Mouse (Mus musculus) limb, embryonic 10.5 days (tissue): ENCODE data around the gene Sec31a. TPM values are rescaled to one million over a fixed set of nuclear protein-coding genes. Genes with fewer than 3 reads are reported as not detected.

Experiments used
- DNase-seq: peaks from one replicate; pipeline ENCODE4 v3.0.0-alpha.2; 2017; ENCODE audit warnings: low spot score
- H3K27ac ChIP-seq: fragments of 300-500 bp; sonication (generic); 2 replicates; pipeline ENCODE4 v1.5.1; 2016; ENCODE audit warnings: mild to moderate bottlenecking
- H3K27me3 ChIP-seq: fragments of 300-500 bp; sonication (generic); 2 replicates; pipeline ENCODE4 v1.6.1; 2016; ENCODE audit warnings: low read depth, mild to moderate bottlenecking; ENCODE audit not compliant: poor library complexity, severe bottlenecking
- H3K36me3 ChIP-seq: fragments of 300-500 bp; sonication (generic); 2 replicates; pipeline ENCODE4 v1.6.1; 2016; ENCODE audit warnings: mild to moderate bottlenecking, moderate library complexity
- H3K4me1 ChIP-seq: fragments of 300-500 bp; sonication (generic); 2 replicates; pipeline ENCODE4 v1.6.1; 2016
- H3K4me3 ChIP-seq: fragments of 300-500 bp; sonication (generic); 2 replicates; pipeline ENCODE4 v1.5.1; 2016; ENCODE audit warnings: mild to moderate bottlenecking, moderate library complexity
- H3K9me3 ChIP-seq: fragments of 300-500 bp; sonication (generic); replicated peaks from 2 replicates; pipeline ENCODE4 v1.6.1; 2016; ENCODE audit warnings: mild to moderate bottlenecking
- WGBS: fragments of 180-500 bp; shearing (Covaris S2); methylation state at CpG from one replicate; pipeline ENCODE4 v1.1.7; 2016; 5-methylcytosine and 5-hydroxymethylcytosine counted together
- polyA plus RNA-seq: library from polyadenylated mRNA; unstranded; fragments of >200 nt; fragmentation: Nextera tagmentation; extraction: Ambion mirVana; gene quantifications from 2 replicates; pipeline ENCODE4 v1.2.1, GENCODE M21; 2016

Sec31a gene
- polyA plus RNA-seq, 1 experiment from 2014 or later = 131 TPM

GRCm38 (mm10) chr5:100367051-100367450 is 49.0 kb downstream of the Sec31a start:
- Histone ChIP-seq H3K27me3 (no peaks in the 10 kb centered on the region), H3K4me3 (no peak overlapping the region), H3K4me1 (no peaks in the 10 kb centered on the region), H3K9me3 (no peaks in the 10 kb centered on the region), H3K27ac (no peak overlapping the region), H3K36me3 (peaks cover 92% of the 10 kb centered on the region)
- no peak for DNase-seq
- WGBS = 95% methylated on average over 2 of the region's 2 CpGs

- no peak for DNase-seq
- 90% methylated on average over 6 of the region's 6 CpGs for WGBS
- peaks cover 53% of the 10 kb centered on the region for H3K36me3 ChIP-seq
- H3K4me1 ChIP-seq = peaks cover 25% of the 10 kb centered on the region
- no peaks in the 10 kb centered on the region for H3K9me3 ChIP-seq
- H3K4me3 ChIP-seq = no peak overlapping the region
- no peaks in the 10 kb centered on the region for H3K27me3 ChIP-seq
- no peak overlapping the region for H3K27ac ChIP-seq
Observed at GRCm38 (mm10) chr5:100360296-100360695, 55.7 kb downstream of the Sec31a start.

DNA sequence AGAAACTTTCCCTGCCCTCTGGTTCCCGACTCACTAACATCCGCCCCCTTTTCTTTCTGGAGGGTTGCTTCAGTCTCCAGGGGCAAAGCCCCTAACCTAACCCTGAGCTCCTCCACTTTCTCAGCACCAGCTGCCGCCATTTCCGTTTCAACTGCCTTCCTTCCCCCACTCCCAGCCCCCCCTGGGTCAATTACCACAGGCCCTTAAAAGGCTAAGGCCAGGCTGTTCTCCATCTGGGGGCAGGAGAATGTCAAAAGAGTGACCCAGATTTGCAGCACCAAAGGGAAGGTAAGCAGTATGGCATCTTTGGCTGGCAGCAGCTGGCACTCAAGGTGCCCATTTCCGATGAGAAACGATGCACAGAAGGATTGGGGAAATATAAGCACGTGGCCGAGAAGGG is 57.7 kb downstream of the Sec31a start:
- H3K9me3 ChIP-seq = no peaks in the 10 kb centered on the region
- H3K4me1 ChIP-seq = peaks cover 25% of the 10 kb centered on the region
- WGBS = 44% methylated on average over 8 of the region's 8 CpGs
- H3K27me3 ChIP-seq = no peaks in the 10 kb centered on the region
- peak; percentile 56 for DNase-seq
- peak overlapping the region; percentile 73 for H3K27ac ChIP-seq
- peaks cover 33% of the 10 kb centered on the region for H3K36me3 ChIP-seq
- H3K4me3 ChIP-seq = peak overlapping the region; percentile 17

- no peak for DNase-seq
- no peaks in the 10 kb centered on the region for H3K27me3 ChIP-seq
- H3K9me3 ChIP-seq = no peaks in the 10 kb centered on the region
- H3K4me3 ChIP-seq = no peak overlapping the region
- 93% methylated on average over 20 of the region's 20 CpGs for WGBS
- no peak overlapping the region for H3K27ac ChIP-seq
- H3K4me1 ChIP-seq = peaks cover 31% of the 10 kb centered on the region
- no peaks in the 10 kb centered on the region for H3K36me3 ChIP-seq
Observed at GRCm38 (mm10) chr5:100354644-100355043, 61.4 kb downstream of the Sec31a start.

DNA sequence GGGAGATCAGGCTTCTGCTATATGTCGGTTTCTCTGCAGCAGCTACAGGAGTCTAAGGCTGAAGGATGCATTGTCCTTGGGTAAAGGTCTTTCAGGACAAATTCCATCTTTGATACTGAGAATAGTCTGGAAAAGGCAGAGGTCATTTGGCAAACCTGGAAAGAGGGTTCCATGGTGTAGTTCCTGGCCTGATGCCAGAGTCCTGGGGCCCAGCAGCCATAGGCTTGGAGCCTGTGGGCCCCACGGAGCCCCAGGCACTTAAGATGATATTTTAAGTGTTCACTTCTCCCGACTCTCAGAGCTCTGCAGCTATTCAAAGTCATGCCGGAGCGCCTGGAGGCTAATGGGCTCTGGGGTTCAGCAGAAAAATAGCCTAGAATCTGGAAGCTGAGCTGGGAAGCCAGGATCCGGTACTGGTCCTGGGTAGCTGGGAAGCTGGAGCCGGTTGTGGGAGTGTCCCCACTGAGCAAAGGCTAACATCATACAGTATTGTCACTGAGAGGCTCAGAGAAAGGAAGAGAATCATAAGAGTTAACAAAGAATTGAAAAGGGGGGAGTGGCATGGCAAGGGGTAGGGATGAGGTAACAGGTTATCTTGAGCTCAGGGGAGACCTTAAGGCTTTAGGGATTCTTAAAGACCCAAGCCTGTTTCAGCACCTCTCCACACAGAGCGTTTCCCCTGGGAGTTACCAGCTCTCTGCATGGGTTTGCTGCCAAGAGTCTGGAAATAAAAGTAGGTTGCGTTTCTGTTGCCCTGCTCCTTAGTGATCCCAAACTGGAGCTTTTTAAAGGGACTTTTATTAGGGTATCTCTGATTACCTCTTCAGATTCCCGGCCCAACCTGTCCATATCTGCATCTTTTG is 62.8 kb downstream of the Sec31a start:
- peaks cover 20% of the 10 kb centered on the region for H3K4me1 ChIP-seq
- WGBS = 80% methylated on average over 10 of the region's 10 CpGs
- DNase-seq = no peak
- H3K27ac ChIP-seq = no peak overlapping the region
- H3K36me3 ChIP-seq = no peaks in the 10 kb centered on the region
- H3K27me3 ChIP-seq = no peaks in the 10 kb centered on the region
- no peak overlapping the region for H3K4me3 ChIP-seq
- H3K9me3 ChIP-seq = no peaks in the 10 kb centered on the region

GRCm38 (mm10) chr5:100350907-100351456 is 65.1 kb downstream of the Sec31a start:
- Histone ChIP-seq H3K4me1 (peaks cover 7% of the 10 kb centered on the region; the same call in 1 of the 2 replicates), H3K27ac (no peak overlapping the region), H3K9me3 (no peaks in the 10 kb centered on the region), H3K27me3 (no peaks in the 10 kb centered on the region), H3K4me3 (no peak overlapping the region), H3K36me3 (no peaks in the 10 kb centered on the region)
- DNase-seq = no peak
- 95% methylated on average over 8 of the region's 8 CpGs for WGBS

DNA sequence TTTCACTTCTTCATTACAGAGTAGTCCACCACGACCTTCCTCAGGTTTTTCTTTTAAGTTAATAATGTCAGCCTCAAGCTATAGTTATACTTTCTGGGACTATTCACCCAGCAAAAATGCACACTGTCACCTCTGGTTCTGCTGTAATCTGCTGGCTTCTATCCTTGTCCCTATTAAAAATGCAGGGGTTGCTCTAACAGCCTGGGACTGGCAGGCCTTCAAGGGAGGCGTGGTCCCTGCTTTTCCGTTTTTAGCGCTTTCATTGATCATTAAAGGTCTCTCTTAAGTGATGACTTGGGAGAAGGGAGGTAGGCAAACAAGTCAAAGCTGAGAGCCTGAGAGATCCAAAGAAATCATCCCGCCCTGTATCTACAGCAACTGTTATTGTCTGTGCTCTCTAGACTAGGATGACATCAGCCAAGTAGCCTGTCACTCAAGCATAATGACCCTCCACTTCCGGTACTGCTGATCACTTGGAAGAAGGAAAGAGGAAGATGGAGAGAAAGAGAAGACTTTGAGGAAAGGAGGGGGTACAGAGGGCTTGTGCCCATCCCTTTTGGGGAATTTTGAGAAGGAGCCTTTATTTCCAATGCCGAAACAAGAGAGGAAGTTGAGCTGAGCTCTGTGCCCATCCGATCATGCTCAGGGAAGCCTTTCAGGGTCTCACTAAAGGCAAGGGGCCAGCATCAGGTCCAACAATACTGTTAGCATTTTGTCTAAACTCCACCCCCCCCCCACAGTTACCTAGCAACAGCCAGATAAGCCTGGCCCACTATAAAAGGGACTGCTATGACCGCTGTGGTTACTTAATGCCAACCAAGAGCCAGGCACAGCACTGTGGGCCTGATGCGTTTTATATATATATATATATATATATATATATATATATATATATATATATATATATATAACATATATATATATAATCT is 66.5 kb downstream of the Sec31a start:
- DNase-seq = no peak
- H3K9me3 ChIP-seq = no peaks in the 10 kb centered on the region
- H3K27ac ChIP-seq = no peak overlapping the region
- WGBS = 82% methylated on average over 10 of the region's 10 CpGs
- peaks cover 7% of the 10 kb centered on the region; the same call in 1 of the 2 replicates for H3K4me1 ChIP-seq
- no peak overlapping the region for H3K4me3 ChIP-seq
- no peaks in the 10 kb centered on the region for H3K36me3 ChIP-seq
- H3K27me3 ChIP-seq = no peaks in the 10 kb centered on the region

DNA sequence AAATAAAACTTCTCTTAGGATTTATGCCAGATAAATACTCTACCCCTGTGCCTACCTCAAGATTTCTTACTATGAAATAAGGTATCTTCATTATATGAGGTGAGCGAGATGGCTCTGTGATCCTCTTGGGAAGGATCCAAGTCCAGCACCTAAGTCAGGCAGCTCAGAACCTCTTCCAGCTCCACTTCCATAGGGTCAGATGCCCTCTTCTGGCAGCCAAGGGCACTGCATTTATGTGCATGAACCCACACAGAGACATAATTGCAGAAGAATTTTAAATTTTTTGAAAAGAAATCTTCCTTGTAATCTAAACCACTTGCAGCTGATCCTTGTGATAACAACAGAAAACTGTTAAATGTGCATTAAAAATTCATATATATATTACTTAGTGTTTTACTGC is 70.9 kb downstream of the Sec31a start:
- H3K4me3 ChIP-seq = no peak overlapping the region
- WGBS = 88% methylated on average over 1 of the region's 1 CpGs
- no peaks in the 10 kb centered on the region for H3K9me3 ChIP-seq
- no peak for DNase-seq
- no peak overlapping the region for H3K27ac ChIP-seq
- 0 out of 2 replicates have a peak, but pooled peaks cover 5% of the 10 kb centered on the region for H3K4me1 ChIP-seq
- no peaks in the 10 kb centered on the region for H3K36me3 ChIP-seq
- H3K27me3 ChIP-seq = no peaks in the 10 kb centered on the region

DNA sequence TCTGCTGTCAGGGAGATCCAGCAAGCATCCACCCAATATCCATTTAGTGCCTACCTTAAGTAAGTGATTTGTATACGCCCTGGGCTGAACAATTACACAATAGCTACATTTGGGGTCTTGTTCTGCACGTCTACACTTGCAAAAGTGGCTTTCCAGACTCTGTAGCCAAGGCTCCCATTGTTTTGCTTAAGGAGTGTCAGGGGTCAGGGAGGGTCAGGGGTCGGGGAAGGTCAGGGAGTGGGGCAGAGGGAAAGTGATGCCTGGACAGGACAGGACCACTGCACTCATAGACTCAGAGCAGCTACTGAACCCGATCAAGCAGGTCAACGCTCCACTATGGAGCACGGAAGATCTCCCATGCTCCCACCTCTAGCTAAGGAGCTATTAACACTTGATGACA is 72.9 kb downstream of the Sec31a start:
- H3K9me3 ChIP-seq = no peaks in the 10 kb centered on the region
- DNase-seq = no peak
- WGBS = 58% methylated on average over 6 of the region's 6 CpGs
- H3K27ac ChIP-seq = no peak overlapping the region
- H3K27me3 ChIP-seq = no peaks in the 10 kb centered on the region
- H3K36me3 ChIP-seq = no peaks in the 10 kb centered on the region
- 0 out of 2 replicates have a peak, but pooled peaks cover 3% of the 10 kb centered on the region for H3K4me1 ChIP-seq
- H3K4me3 ChIP-seq = no peak overlapping the region

DNA sequence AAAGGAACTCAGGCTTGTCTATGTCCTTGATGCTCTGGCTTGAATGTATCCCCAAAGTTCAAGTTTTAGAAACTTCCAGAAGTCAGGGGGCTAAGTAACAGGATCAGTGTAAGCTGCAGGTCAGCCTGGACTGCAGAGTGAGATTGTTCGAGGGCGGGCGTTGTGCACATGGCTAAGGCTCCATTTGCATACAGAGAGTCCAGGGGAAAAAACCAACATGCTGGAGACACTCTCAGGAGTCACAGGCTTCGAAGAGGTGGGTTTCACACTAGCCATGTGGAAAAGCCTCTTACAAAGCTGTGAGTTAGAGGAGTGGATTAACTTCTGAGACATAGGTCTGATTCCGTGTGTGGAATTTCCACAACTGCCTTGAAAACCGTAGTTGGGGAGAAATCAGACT is 73.6 kb downstream of the Sec31a start:
- WGBS = 88% methylated on average over 6 of the region's 6 CpGs
- Histone ChIP-seq H3K36me3 (no peaks in the 10 kb centered on the region), H3K4me1 (0 out of 2 replicates have a peak, but pooled peaks cover 3% of the 10 kb centered on the region), H3K27me3 (no peaks in the 10 kb centered on the region), H3K27ac (no peak overlapping the region), H3K4me3 (no peak overlapping the region), H3K9me3 (no peaks in the 10 kb centered on the region)
- no peak for DNase-seq

GRCm38 (mm10) chr5:100341042-100341441 is 75.0 kb downstream of the Sec31a start:
- Histone ChIP-seq H3K36me3 (no peaks in the 10 kb centered on the region), H3K4me3 (no peak overlapping the region), H3K4me1 (peaks cover 10% of the 10 kb centered on the region), H3K27me3 (no peaks in the 10 kb centered on the region), H3K27ac (no peak overlapping the region), H3K9me3 (no peaks in the 10 kb centered on the region)
- WGBS = 89% methylated on average over 7 of the region's 7 CpGs
- DNase-seq = no peak

- Histone ChIP-seq H3K9me3 (no peaks in the 10 kb centered on the region), H3K4me3 (no peak overlapping the region), H3K36me3 (no peaks in the 10 kb centered on the region), H3K4me1 (peaks cover 21% of the 10 kb centered on the region), H3K27me3 (no peaks in the 10 kb centered on the region), H3K27ac (no peak overlapping the region)
- no peak for DNase-seq
- 76% methylated on average over 4 of the region's 4 CpGs for WGBS
Observed at GRCm38 (mm10) chr5:100337852-100338251, 78.2 kb downstream of the Sec31a start.
